ENCODE assay signal across 9 mouse cellular contexts in the genomic region with DNA sequence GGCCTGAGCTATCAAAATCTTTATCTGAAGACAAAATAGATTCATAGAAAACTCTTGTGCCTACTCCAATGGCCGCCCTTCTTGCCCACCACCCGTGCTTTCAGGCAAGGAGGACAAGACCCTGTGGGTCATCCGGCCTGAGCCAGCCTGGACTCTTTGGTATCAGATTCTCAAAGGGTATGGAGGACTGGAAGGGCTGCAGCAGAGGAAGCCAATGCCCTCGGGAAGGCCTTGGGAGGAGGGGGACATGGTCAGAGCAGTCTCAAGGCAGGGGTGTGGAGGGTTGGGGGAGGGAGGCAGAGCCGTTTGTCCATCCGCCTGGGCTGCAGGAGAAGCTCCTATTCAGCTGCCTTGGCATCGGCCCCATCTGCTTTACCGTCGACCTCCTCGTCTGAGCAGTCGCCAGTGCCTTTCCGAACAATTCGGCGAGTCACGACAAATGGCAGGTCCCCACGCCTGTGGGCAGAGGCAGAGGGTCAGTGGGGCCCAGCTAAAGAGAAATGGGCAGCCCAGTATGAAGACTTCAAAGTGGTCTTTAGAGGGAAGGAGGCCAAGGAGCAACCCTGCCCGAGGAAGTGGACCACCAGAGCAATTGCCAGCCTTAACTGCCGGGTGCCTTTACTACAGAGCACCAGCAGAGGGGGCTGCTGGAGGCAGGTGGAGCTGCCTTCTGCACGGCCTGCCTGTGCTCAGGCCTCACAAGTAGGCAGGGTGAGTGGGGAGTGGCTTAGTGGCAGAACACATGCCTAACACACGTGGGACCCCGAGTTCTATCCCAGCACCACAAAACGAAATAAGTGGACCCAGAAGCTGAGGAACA. TPM values are rescaled to one million over a fixed set of nuclear protein-coding genes. Genes with fewer than 3 reads are reported as not detected.
DNase-seq lines count a peak whose midpoint lies in the region; ATAC-seq lines count a peak whose summit lies in the region.
"Had no signal": no experiment of that assay in that cellular context is flagged by ENCODE, and none has a peak within 500 bp of the region (broad histone marks: within the 10 kb centered on the region; RNA-seq: fewer than 3 reads in every experiment).

No protein-coding gene starts in this region.

- 0 out of 2 replicates have a peak, but pooled peaks cover 2% of the 10 kb centered on the region for H3K4me1 ChIP-seq in embryonic facial prominence, embryonic 10.5 days
- H3K4me1 ChIP-seq in liver, embryonic 11.5 days (replicated peaks; ENCODE audit: control insufficient read depth, insufficient read depth, low read length), result peaks cover 3% of the 10 kb centered on the region; the same call in 1 of the 2 replicates

- no peak overlapping the region for H3K9ac ChIP-seq in liver, embryonic 11.5 days (ENCODE audit: low read depth, low read length)

- H3K27ac ChIP-seq in embryonic facial prominence, embryonic 10.5 days (replicated peaks), result no peak overlapping the region
- no peak overlapping the region for H3K27ac ChIP-seq in liver, embryonic 11.5 days (ENCODE audit: low read depth, low read length)

- ATAC-seq in liver, embryonic 11.5 days (replicated peaks; ENCODE audit: low FRiP score), result 0 out of 2 replicates have a peak, but pooled peaks have one; percentile 46

- H3K27me3 ChIP-seq in embryonic facial prominence, embryonic 10.5 days (replicated peaks; ENCODE audit: low read depth, poor library complexity, severe bottlenecking), result no peaks in the 10 kb centered on the region
- H3K27me3 ChIP-seq in liver, embryonic 11.5 days (replicated peaks; ENCODE audit: control insufficient read depth, insufficient read depth, low read length), result no peaks in the 10 kb centered on the region
- no peaks in the 10 kb centered on the region for H3K27me3 ChIP-seq in splenic B cell, adult 2 months (ENCODE audit: control insufficient read depth, insufficient read depth, low read length, poor library complexity, severe bottlenecking)

- peak; percentile 95 for DNase-seq in heart, adult 11 months
- no peak for DNase-seq in heart, adult 8-10 months (ENCODE audit: low spot score)
- DNase-seq in 416B (ENCODE audit: low read depth) (peak; percentile 54), MN1 (ENCODE audit: low spot score) (peak; percentile 76)
- DNase-seq in embryonic facial prominence, embryonic 10.5 days (ENCODE audit: low spot score), result peak; percentile 60
- no peak for DNase-seq in liver, embryonic 11.5 days (ENCODE audit: low spot score)
- DNase-seq in splenic B cell, adult 2 months (ENCODE audit: low read depth, low spot score), result peak; percentile 71
- DNase-seq in left cerebral cortex, adult 11 months (ENCODE audit: low spot score), result no peak

- WGBS in embryonic facial prominence, embryonic 10.5 days, result 79% methylated on average over 22 of the region's 22 CpGs
- WGBS in liver, embryonic 11.5 days, result 81% methylated on average over 22 of the region's 22 CpGs

- H3K4me3 ChIP-seq in embryonic facial prominence, embryonic 10.5 days, result no peak overlapping the region
- H3K4me3 ChIP-seq in liver, embryonic 11.5 days (ENCODE audit: low read depth, low read length), result no peak overlapping the region

- H3K36me3 ChIP-seq in embryonic facial prominence, embryonic 10.5 days (replicated peaks), result peaks cover 78% of the 10 kb centered on the region
- H3K36me3 ChIP-seq in liver, embryonic 11.5 days (ENCODE audit: control insufficient read depth, insufficient read depth, low read length), result peaks cover 65% of the 10 kb centered on the region
- H3K36me3 ChIP-seq in splenic B cell, adult 2 months (ENCODE audit: control insufficient read depth, insufficient read depth, low read length, poor library complexity, severe bottlenecking), result peaks cover 40% of the 10 kb centered on the region

- H3K4me2 ChIP-seq in liver, embryonic 11.5 days, result no peak overlapping the region

- H3K9me3 ChIP-seq in embryonic facial prominence, embryonic 10.5 days, result no peaks in the 10 kb centered on the region
- no peaks in the 10 kb centered on the region for H3K9me3 ChIP-seq in liver, embryonic 11.5 days (ENCODE audit: control insufficient read depth, low read length)

RNA-seq across cellular contexts. Expression of gene Apol8, which starts 5.0 kb away (rescaled TPM):
- not detected for total RNA-seq in heart, adult 8-10 months (2022)
- 0.14 and 0.32 TPM in 2 replicates for polyA plus RNA-seq in embryonic facial prominence, embryonic 10.5 days (2016; fragmentation: Nextera tagmentation; extraction: Ambion mirVana)
- 2.9 and 3.2 TPM in 2 replicates for polyA plus RNA-seq in liver, embryonic 11.5 days (2014; fragmentation: Nextera tagmentation; extraction: Ambion mirVana)

RNA-seq across cellular contexts. Expression of gene Apol9b, which starts 32.9 kb away (rescaled TPM):
- total RNA-seq in heart, adult 8-10 months (2022), result under 1 TPM in 3 of 4 experiments, not detected in 1; 0.19 to 0.34 (median 0.22) TPM
- polyA plus RNA-seq in embryonic facial prominence, embryonic 10.5 days (2016; fragmentation: Nextera tagmentation; extraction: Ambion mirVana), result not detected in 2 replicates
- not detected in 2 replicates for polyA plus RNA-seq in liver, embryonic 11.5 days (2014; fragmentation: Nextera tagmentation; extraction: Ambion mirVana)
- total RNA-seq: layer of hippocampus, postnatal 25 days had no signal

Comparison
In these comparisons a context has a peak if more than half of its experiments do, and no peak if none do; other contexts are left out.
1. DNase-seq: peak in heart, adult 11 months (single experiment), 416B (single experiment), MN1 (single experiment), embryonic facial prominence, embryonic 10.5 days (single experiment) and splenic B cell, adult 2 months (single experiment); none in heart, adult 8-10 months (single experiment), liver, embryonic 11.5 days (single experiment) and left cerebral cortex, adult 11 months (single experiment).